In the genomic region with DNA sequence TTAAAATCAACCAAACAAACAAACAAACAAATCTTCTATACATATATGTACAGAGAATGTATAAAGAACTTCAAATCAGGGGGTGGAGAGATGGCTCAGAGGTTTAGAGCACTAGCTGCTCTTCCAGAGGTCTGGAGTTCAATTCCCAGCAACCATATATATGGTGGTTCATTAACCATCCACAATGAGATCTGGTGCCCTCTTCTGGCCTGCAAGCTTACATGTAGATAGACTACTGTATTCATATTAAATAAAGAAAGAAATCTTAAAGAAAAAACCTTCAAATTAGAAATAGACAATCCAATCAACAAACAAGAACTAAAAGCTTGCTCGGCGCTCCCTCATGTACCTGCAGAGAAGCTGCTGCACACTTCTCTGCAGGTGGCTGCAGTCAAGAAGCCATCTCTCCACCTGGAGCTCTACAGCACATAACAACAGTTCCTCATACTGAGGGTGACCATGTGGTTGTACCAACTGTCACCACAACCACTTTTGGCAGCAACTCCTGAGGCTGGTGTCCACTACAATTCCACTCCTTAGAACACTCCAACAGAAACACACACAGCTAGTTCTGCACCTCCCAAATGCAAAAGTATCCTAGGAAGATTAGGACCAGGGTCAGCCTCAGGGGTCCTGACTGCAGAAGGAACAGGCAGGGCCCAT, we compare ENCODE assay signal across 13 mouse cellular contexts. TPM values are rescaled to one million over a fixed set of nuclear protein-coding genes. Genes with fewer than 3 reads are reported as not detected.
DNase-seq lines count a peak whose midpoint lies in the region; ATAC-seq and TF ChIP-seq lines count a peak whose summit lies in the region.
"Had no signal": no experiment of that assay in that cellular context is flagged by ENCODE, and none has a peak within 500 bp of the region (broad histone marks: within the 10 kb centered on the region; RNA-seq: fewer than 3 reads in every experiment).

No protein-coding gene starts in this region.

- POLR2A ChIA-PET in Patski (lab: Charles Lee) = no interaction called here

- no peak overlapping the region for H3K9ac ChIP-seq in hindbrain, embryonic 16.5 days (ENCODE audit: low read depth, low read length)
- H3K9ac ChIP-seq: embryonic facial prominence, embryonic 13.5 days; forebrain, embryonic 15.5 days had no signal

- peaks cover 25% of the 10 kb centered on the region for H3K4me1 ChIP-seq in hindbrain, embryonic 16.5 days (ENCODE audit: control insufficient read depth, insufficient read depth, low read depth, low read length)

- H3K4me3 ChIP-seq in layer of hippocampus, adult 2 months = no peak overlapping the region
- no peak overlapping the region for H3K4me3 ChIP-seq in hindbrain, embryonic 16.5 days (ENCODE audit: low read length)
- H3K4me3 ChIP-seq: embryonic facial prominence, embryonic 13.5 days; forebrain, embryonic 15.5 days had no signal

- TF ChIP-seq CTCF in layer of hippocampus, adult 2 months (conservative IDR thresholded peaks at IDR 0.05) = peak; percentile 58
- peak; percentile 48 for TF ChIP-seq CTCF in Patski (IDR thresholded peaks at IDR 0.05)

- no peak for ATAC-seq in Patski
- no peak for ATAC-seq in hindbrain, embryonic 16.5 days
- ATAC-seq: forebrain, embryonic 15.5 days; hindbrain, postnatal 0 days had no signal

- H3K27me3 ChIP-seq in Patski = no peaks in the 10 kb centered on the region
- H3K27me3 ChIP-seq in hindbrain, embryonic 16.5 days (replicated peaks; ENCODE audit: control insufficient read depth, insufficient read depth, low read length) = no peaks in the 10 kb centered on the region
- H3K27me3 ChIP-seq: embryonic facial prominence, embryonic 13.5 days; forebrain, embryonic 15.5 days had no signal

- DNase-seq in layer of hippocampus, adult 2 months (ENCODE audit: low spot score in 2 of 2) = no peak
- DNase-seq in layer of hippocampus, adult 18-20 months (ENCODE audit: low spot score in 2 of 2) = no peak
- DNase-seq in 416B (ENCODE audit: low read depth) (peak; percentile 61), Patski (ENCODE audit: low read depth, low spot score) (no peak), MN1 (ENCODE audit: low spot score) (no peak)
- DNase-seq in cerebellum, postnatal 25 days = peak; percentile 81 to 85
- no peak for DNase-seq in adrenal gland, postnatal 10 days
- DNase-seq: kidney, postnatal 10 days had no signal

- WGBS in hindbrain, embryonic 16.5 days = 97% methylated on average over 2 of the region's 2 CpGs

- in situ Hi-C loops in Patski (cut with MboI; ENCODE audit: low pct_unique_long_range_greater_than_20kb) = no loop called here

- no peak overlapping the region for H3K27ac ChIP-seq in layer of hippocampus, adult 2 months
- no peak overlapping the region for H3K27ac ChIP-seq in hindbrain, embryonic 16.5 days (ENCODE audit: low read depth, low read length)
- H3K27ac ChIP-seq: embryonic facial prominence, embryonic 13.5 days; forebrain, embryonic 15.5 days; hindbrain, postnatal 0 days had no signal

- no peaks in the 10 kb centered on the region for H3K9me3 ChIP-seq in hindbrain, embryonic 16.5 days (ENCODE audit: control insufficient read depth, low read length)
- H3K9me3 ChIP-seq: embryonic facial prominence, embryonic 13.5 days; forebrain, embryonic 15.5 days had no signal

- no peak overlapping the region for H3K4me2 ChIP-seq in hindbrain, embryonic 16.5 days (ENCODE audit: low read length)
- H3K4me2 ChIP-seq: embryonic facial prominence, embryonic 13.5 days; forebrain, embryonic 15.5 days; midbrain, embryonic 11.5 days had no signal

- CTCF ChIA-PET in Patski (lab: Charles Lee) = interaction anchor here (0.7 to 2.2 kb wide), 6 partner anchors 11 to 47 kb away, joined by 3 to 8 read pairs (median 4); no protein-coding TSS in a partner anchor

- H3K36me3 ChIP-seq in hindbrain, embryonic 16.5 days (ENCODE audit: control insufficient read depth, insufficient read depth, low read length) = peaks cover 7% of the 10 kb centered on the region; the same call in 1 of the 2 replicates

RNA-seq across cellular contexts. Expression of a gene that starts 3.5 kb away (rescaled TPM):
- 10 to 100 TPM; 38.2 to 43.0 TPM for total RNA-seq in layer of hippocampus, adult 2 months (2021)
- 10 to 100 TPM; 35.6 to 37.0 TPM for total RNA-seq in layer of hippocampus, adult 18-20 months (2021)
- 73.4 TPM for polyA plus RNA-seq in Patski (2021)
- 10 to 100 TPM; 41.7 to 48.5 TPM for total RNA-seq in adrenal gland, postnatal 10 days (2021)
- 12.8 and 23.9 TPM in 2 replicates for polyA plus RNA-seq in hindbrain, embryonic 16.5 days (2015; fragmentation: Nextera tagmentation; extraction: Ambion mirVana)

RNA-seq across cellular contexts. Expression of a gene that starts 32.2 kb away (rescaled TPM):
- total RNA-seq in layer of hippocampus, adult 2 months (2021) = 1 to 10 TPM; 1.9 to 2.3 TPM
- total RNA-seq in layer of hippocampus, adult 18-20 months (2021) = 1 to 10 TPM; 2.0 TPM
- 7.7 TPM for polyA plus RNA-seq in Patski (2021)
- total RNA-seq in adrenal gland, postnatal 10 days (2021) = 10 to 100 TPM; 10.1 to 11.1 TPM
- polyA plus RNA-seq in hindbrain, embryonic 16.5 days (2015; fragmentation: Nextera tagmentation; extraction: Ambion mirVana) = 4.7 and 5.9 TPM in 2 replicates

Comparison
In these comparisons a context has a peak if more than half of its experiments do, and no peak if none do; other contexts are left out.
1. DNase-seq: peak in 416B (single experiment) and cerebellum, postnatal 25 days (2 of 2); none in layer of hippocampus, adult 2 months (0 of 2), layer of hippocampus, adult 18-20 months (0 of 2), Patski (single experiment), adrenal gland, postnatal 10 days (single experiment) and MN1 (single experiment).